Mouse (Mus musculus) liver, postnatal 0 days (tissue): ENCODE results near the gene Hnrnpa2b1. TPM values are rescaled to one million over a fixed set of nuclear protein-coding genes. Genes with fewer than 3 reads are reported as not detected.

Source experiments
- ATAC-seq: fragments of 200-750 bp; cut with Nextera tagmentation; 2 replicates; pipeline ENCODE4 v1.8.0; 2017; ENCODE audit warnings: mild to moderate bottlenecking, moderate library complexity
- DNase-seq: peaks from one replicate; pipeline ENCODE4 v3.0.0-alpha.2; 2016
- H3K27ac ChIP-seq: fragments of 300-500 bp; sonication (generic); 2 replicates; pipeline ENCODE4 v1.5.1; 2014; ENCODE audit warnings: antibody characterized with exemption, moderate library complexity, mild to moderate bottlenecking, low read depth
- H3K27me3 ChIP-seq: fragments of 300-500 bp; sonication (generic); 2 replicates; pipeline ENCODE4 v1.6.1; 2014; ENCODE audit warnings: low read length, control low read depth, mixed read lengths; ENCODE audit not compliant: insufficient read depth
- H3K36me3 ChIP-seq: fragments of 300-500 bp; sonication (generic); replicated peaks from 2 replicates; pipeline ENCODE4 v1.6.1; 2014; ENCODE audit warnings: mild to moderate bottlenecking, control low read depth, low read length, moderate library complexity, mixed read lengths; ENCODE audit not compliant: insufficient read depth
- H3K4me1 ChIP-seq: fragments of 300-500 bp; sonication (generic); 2 replicates; pipeline ENCODE4 v1.6.1; 2014; ENCODE audit warnings: antibody characterized with exemption, mild to moderate bottlenecking, control low read depth; ENCODE audit not compliant: insufficient read depth
- H3K4me2 ChIP-seq: fragments of 300-500 bp; sonication (generic); 2 replicates; pipeline ENCODE4 v1.6.1; 2014; ENCODE audit warnings: low read depth, mild to moderate bottlenecking, low read length, moderate library complexity, mixed read lengths
- H3K4me3 ChIP-seq: fragments of 300-500 bp; sonication (generic); 2 replicates; pipeline ENCODE4 v1.5.1; 2014; ENCODE audit warnings: low read depth, low read length
- H3K9ac ChIP-seq: fragments of 300-500 bp; sonication (generic); replicated peaks from 2 replicates; pipeline ENCODE4 v1.6.1; 2014; ENCODE audit warnings: mild to moderate bottlenecking, moderate library complexity
- H3K9me3 ChIP-seq: fragments of 300-500 bp; sonication (generic); 2 replicates; pipeline ENCODE4 v1.6.1; 2016; ENCODE audit warnings: mild to moderate bottlenecking, control low read depth, low read length, mixed read lengths
- CTCF ChIP-seq: sonication (generic); IDR thresholded peaks from 2 replicates; pipeline ENCODE4 v1.5.1; 2016; ENCODE audit warnings: antibody characterized with exemption, low read depth
- EP300 ChIP-seq: IDR thresholded peaks from 2 replicates; pipeline ENCODE4 v1.6.1; 2016; ENCODE audit warnings: antibody characterized with exemption, low read depth, mild to moderate bottlenecking
- WGBS: fragments of 180-500 bp; shearing (Covaris S2); extraction: QIAGEN DNeasy Blood & Tissue Kit; methylation state at CpG from one replicate; pipeline ENCODE4 v1.1.7; 2014; ENCODE audit not compliant: insufficient replicate concordance; 5-methylcytosine and 5-hydroxymethylcytosine counted together
- polyA plus RNA-seq: library from polyadenylated mRNA; unstranded; fragments of >200 nt; fragmentation: Nextera tagmentation; extraction: Ambion mirVana; gene quantifications from 2 replicates; pipeline ENCODE4 v1.2.1, GENCODE M21; 2015

Hnrnpa2b1 gene
- polyA plus RNA-seq, 1 experiment from 2014 or later, result 587 TPM

- H3K9me3 ChIP-seq, result no peaks in the 10 kb centered on the region
- H3K27me3 ChIP-seq, result no peaks in the 10 kb centered on the region
- peak overlapping the region; percentile 99 for H3K27ac ChIP-seq
- ATAC-seq (no peak), DNase-seq (no peak)
- peaks cover 20% of the 10 kb centered on the region for H3K4me1 ChIP-seq
- H3K36me3 ChIP-seq, result peaks cover 48% of the 10 kb centered on the region
- TF ChIP-seq EP300 (no peak), CTCF (no peak)
- H3K9ac ChIP-seq, result peak overlapping the region; percentile 94
- peak overlapping the region; percentile 74 for H3K4me2 ChIP-seq
- under 1% methylated on average over 10 of the region's 10 CpGs for WGBS
- peak overlapping the region; percentile 69 for H3K4me3 ChIP-seq
Observed at GRCm38 (mm10) chr6:51471179-51471505, 1.4 kb upstream of the Hnrnpa2b1 start.

- peak; percentile 70 for ATAC-seq
- H3K9ac ChIP-seq, result peak within 1 kb of the TSS; percentile 94
- no peak for TF ChIP-seq EP300
- TF ChIP-seq CTCF, result no peak
- H3K4me3 ChIP-seq, result peak within 1 kb of the TSS; percentile 69
- peaks cover 24% of the 10 kb centered on the region for H3K4me1 ChIP-seq
- H3K9me3 ChIP-seq, result no peaks in the 10 kb centered on the region
- H3K36me3 ChIP-seq, result peaks cover 49% of the 10 kb centered on the region
- peak within 1 kb of the TSS; percentile 74 for H3K4me2 ChIP-seq
- peak within 1 kb of the TSS; percentile 99 for H3K27ac ChIP-seq
- peak; percentile 89 for DNase-seq
- H3K27me3 ChIP-seq, result no peaks in the 10 kb centered on the region
- under 1% methylated on average over 59 of the region's 99 CpGs for WGBS
Observed at GRCm38 (mm10) chr6:51470311-51471178, 851 bp upstream of the Hnrnpa2b1 start, which contains the start of gene Cbx3. Cbx3 (plus strand) TSS chr6:51470360.

- Histone ChIP-seq H3K9me3 (no peaks in the 10 kb centered on the region), H3K27me3 (no peaks in the 10 kb centered on the region), H3K9ac (peak overlapping the region; percentile 89), H3K4me1 (peaks cover 24% of the 10 kb centered on the region), H3K27ac (peak overlapping the region; percentile 97), H3K4me3 (peak overlapping the region; percentile 69), H3K4me2 (peak overlapping the region; percentile 70), H3K36me3 (peaks cover 52% of the 10 kb centered on the region)
- DNase-seq (peak; percentile 90), ATAC-seq (peak; percentile 24)
- TF ChIP-seq EP300 (peak; percentile 68), CTCF (peak; percentile 15; the same call in 1 of the 2 replicates)
- WGBS, result under 1% methylated on average over 63 of the region's 63 CpGs
Observed at GRCm38 (mm10) chr6:51468891-51469561, 668 bp downstream of the Hnrnpa2b1 start.

GRCm38 (mm10) chr6:51467649-51468048 lies 2.0 kb downstream of the Hnrnpa2b1 start:
- no peak for DNase-seq

GRCm38 (mm10) chr6:51460363-51460762 lies 9.3 kb downstream of the Hnrnpa2b1 start:
- no peaks in the 10 kb centered on the region for H3K27me3 ChIP-seq
- H3K27ac ChIP-seq, result no peak overlapping the region
- no peak overlapping the region for H3K9ac ChIP-seq
- DNase-seq (no peak), ATAC-seq (peak; percentile 11; the same call in 1 of the 2 replicates)
- H3K4me3 ChIP-seq, result no peak overlapping the region
- WGBS, result 94% methylated on average over 3 of the region's 3 CpGs
- TF ChIP-seq CTCF, result no peak
- TF ChIP-seq EP300, result no peak
- no peaks in the 10 kb centered on the region for H3K9me3 ChIP-seq
- peaks cover 56% of the 10 kb centered on the region for H3K36me3 ChIP-seq
- no peak overlapping the region for H3K4me2 ChIP-seq
- no peaks in the 10 kb centered on the region for H3K4me1 ChIP-seq

More at GRCm38 (mm10) chr6:51467649-51468048, 2.0 kb downstream of the Hnrnpa2b1 start:
- Histone ChIP-seq H3K27ac (no peak overlapping the region), H3K4me2 (peak overlapping the region; percentile 70), H3K36me3 (peaks cover 51% of the 10 kb centered on the region), H3K9me3 (no peaks in the 10 kb centered on the region), H3K4me1 (peaks cover 21% of the 10 kb centered on the region), H3K27me3 (no peaks in the 10 kb centered on the region), H3K9ac (no peak overlapping the region), H3K4me3 (peak overlapping the region; percentile 69)
- WGBS, result 4% methylated on average over 2 of the region's 2 CpGs
- ATAC-seq, result no peak
- TF ChIP-seq CTCF, result peak; percentile 47
- TF ChIP-seq EP300, result no peak

- H3K36me3 ChIP-seq, result peaks cover 53% of the 10 kb centered on the region
- H3K27me3 ChIP-seq, result no peaks in the 10 kb centered on the region
- no peak for TF ChIP-seq CTCF
- H3K4me1 ChIP-seq, result no peaks in the 10 kb centered on the region
- DNase-seq (no peak), ATAC-seq (peak; percentile 16; the same call in 1 of the 2 replicates)
- no peak overlapping the region for H3K4me3 ChIP-seq
- H3K9me3 ChIP-seq, result no peaks in the 10 kb centered on the region
- no peak overlapping the region for H3K4me2 ChIP-seq
- H3K27ac ChIP-seq, result no peak overlapping the region
- no peak overlapping the region for H3K9ac ChIP-seq
- WGBS, result 82% methylated on average over 4 of the region's 4 CpGs
Observed at GRCm38 (mm10) chr6:51460021-51460360, 9.7 kb downstream of the Hnrnpa2b1 start.
